Mouse (Mus musculus): ENCODE measurements around the gene Mipol1.

- no peak for TF ChIP-seq POLR2A (IDR thresholded peaks at IDR 0.05; ENCODE audit: borderline replicate concordance, insufficient read depth, low read length)
- TF ChIP-seq CTCF (IDR thresholded peaks at IDR 0.05; ENCODE audit: borderline replicate concordance, insufficient read depth, low read depth, low read length) = no peak
Measured at GRCm38 (mm10) chr12:57481823-57482222, 251.6 kb downstream of the Mipol1 start.
